Mouse (Mus musculus): ENCODE results near the gene Mup2.
"Not testable (repeated sequence)": the region's sequence is repeated elsewhere in the genome, so short reads cannot be mapped to it uniquely, and the experiment has no call there.

DNA sequence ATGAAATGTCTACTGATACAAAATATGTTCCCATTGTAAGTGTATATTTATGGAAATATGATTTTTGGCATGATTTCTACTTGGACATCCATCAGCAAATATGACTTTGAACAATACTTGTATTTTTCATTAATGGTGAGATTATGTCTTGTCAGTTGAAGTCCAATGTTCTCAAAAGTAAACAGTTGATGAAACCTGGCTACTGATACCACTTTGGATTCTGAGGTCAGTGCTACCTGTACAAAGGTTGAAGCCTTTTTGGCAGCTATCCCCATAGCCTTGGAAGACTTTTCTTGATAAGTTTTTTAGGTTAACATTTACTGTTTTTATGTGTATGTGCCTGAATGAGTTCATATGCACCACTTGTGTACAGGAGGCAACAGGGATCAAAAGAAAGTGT lies at the start of gene Mup2:
- not testable (repeated sequence) for TF ChIP-seq CTCF, EP300 (IDR thresholded peaks at IDR 0.05)

All from lung, postnatal 0 days (tissue).